Mouse (Mus musculus): Measurements from ENCODE around the gene Otop2.
A peak's percentile ranks its signal among the peaks of the same experiment; 100 is the strongest.

Otop2 gene

GRCm38 (mm10) chr11:115297214-115297826, 9.6 kb upstream of the Otop2 start, which contains the start of gene Fads6:
Gene Fads6, minus strand, starts transcription at chr11:115297663.
- peak; percentile 65 to 66 for DNase-seq (ENCODE audit: low read depth in 2 of 2, low spot score in 2 of 2)

- DNase-seq (ENCODE audit: low read depth in 2 of 2, low spot score in 2 of 2), result no peak
Measured at GRCm38 (mm10) chr11:115298160-115298559, 8.8 kb upstream of the Otop2 start.

DNA sequence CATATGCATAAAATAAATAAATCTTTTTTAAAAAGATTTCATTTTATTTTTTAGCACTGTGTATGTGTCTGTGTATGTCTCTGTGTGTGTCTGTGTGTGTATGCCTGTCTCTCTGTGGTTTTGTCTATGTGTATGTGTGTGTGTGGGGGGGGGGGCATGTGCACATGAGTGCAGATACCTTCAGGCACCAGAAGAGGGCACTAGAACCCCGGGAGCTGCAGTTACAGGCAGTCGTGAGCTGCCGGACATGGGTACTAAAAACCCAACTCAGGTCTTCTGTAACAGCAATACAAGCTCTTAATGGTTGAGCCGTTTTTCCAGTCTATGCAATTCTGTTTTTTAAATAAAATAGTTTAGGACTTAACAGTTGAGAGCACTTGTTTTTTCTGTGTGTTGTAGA, 6.2 kb upstream of the Otop2 start:
- no peak for DNase-seq (ENCODE audit: low read depth in 2 of 2, low spot score in 2 of 2)

DNA sequence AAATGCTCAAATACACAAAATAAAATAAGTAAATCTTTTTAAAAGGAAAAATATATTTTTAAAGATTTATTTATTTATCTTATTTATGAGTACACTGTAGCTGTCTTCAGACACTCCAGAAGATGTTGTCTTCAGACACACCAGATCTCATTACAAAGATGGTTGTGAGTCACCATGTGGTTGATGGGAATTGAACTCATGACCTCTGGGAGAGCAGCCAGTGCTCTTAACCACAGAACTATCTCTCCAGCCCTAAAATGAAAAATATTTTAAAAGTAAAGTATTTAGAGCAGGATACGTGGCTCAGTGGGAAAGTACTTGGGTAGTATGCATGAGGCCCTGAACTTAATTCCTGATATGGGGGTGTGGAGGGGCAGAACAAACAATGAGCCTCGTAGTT, 5.6 kb upstream of the Otop2 start:
- no peak for DNase-seq (ENCODE audit: low read depth in 2 of 2, low spot score in 2 of 2)

- DNase-seq (ENCODE audit: low read depth in 2 of 2, low spot score in 2 of 2), result no peak
Measured at GRCm38 (mm10) chr11:115303167-115303566, 3.8 kb upstream of the Otop2 start.

- no peak for DNase-seq (ENCODE audit: low read depth in 2 of 2, low spot score in 2 of 2)
Measured at GRCm38 (mm10) chr11:115308781-115309180, 1.8 kb downstream of the Otop2 start.

- DNase-seq (ENCODE audit: low read depth in 2 of 2, low spot score in 2 of 2), result no peak
Measured at GRCm38 (mm10) chr11:115314249-115314648, 7.3 kb downstream of the Otop2 start.

DNA sequence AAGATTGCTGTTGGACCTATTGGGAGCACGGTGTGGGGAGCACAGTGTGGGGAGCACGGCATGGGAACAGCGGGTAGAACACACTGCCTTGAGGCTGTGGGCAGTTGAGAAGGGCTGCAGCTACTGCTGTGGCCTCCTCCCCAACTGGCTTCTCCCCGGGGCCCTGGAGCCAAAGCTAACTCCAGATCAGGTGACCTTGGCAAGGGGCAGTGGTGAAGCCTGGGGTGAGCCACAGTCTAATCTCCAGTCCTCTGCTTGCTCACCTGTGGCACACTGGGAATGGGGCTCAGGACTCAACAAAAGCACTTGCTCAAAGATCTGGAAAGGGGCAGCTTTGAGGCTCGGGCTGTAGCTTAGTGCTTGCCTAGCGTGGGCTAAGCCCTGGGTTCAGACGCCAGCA, 10.2 kb downstream of the Otop2 start:
- DNase-seq (ENCODE audit: low read depth in 2 of 2, low spot score in 2 of 2), result no peak

GRCm38 (mm10) chr11:115318245-115319027, 11.5 kb downstream of the Otop2 start:
- no peak for DNase-seq (ENCODE audit: low read depth in 2 of 2, low spot score in 2 of 2)

- DNase-seq (ENCODE audit: low read depth in 2 of 2, low spot score in 2 of 2), result no peak
Measured at GRCm38 (mm10) chr11:115319704-115320383, 12.9 kb downstream of the Otop2 start.

GRCm38 (mm10) chr11:115321906-115322693, 15.1 kb downstream of the Otop2 start, which contains the start of gene Ush1g:
Gene Ush1g, minus strand, starts transcription at chr11:115322041.
- DNase-seq (ENCODE audit: low read depth in 2 of 2, low spot score in 2 of 2), result peak; percentile 50 to 51

- no peak for DNase-seq (ENCODE audit: low read depth in 2 of 2, low spot score in 2 of 2)
Measured at GRCm38 (mm10) chr11:115323354-115323753, 16.4 kb downstream of the Otop2 start.

DNA sequence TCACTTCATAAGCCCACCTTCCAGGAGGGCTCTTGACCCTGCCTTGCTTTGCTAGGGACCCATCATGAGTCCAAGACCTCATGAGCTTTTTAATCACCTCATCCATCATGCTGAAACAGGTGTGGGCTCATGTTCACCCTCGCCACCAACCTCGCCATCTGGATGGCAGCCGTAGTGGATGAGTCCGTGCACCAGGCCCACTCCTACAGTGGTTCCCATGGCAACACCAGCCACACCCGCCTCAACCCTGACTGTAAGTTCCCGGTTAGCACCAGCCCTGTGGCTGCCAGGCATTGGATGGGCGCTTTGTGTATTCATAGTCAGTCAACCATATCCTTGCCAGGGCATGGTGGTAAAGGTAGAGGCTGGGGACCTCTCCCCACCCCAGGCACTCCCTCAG, 19.8 kb downstream of the Otop2 start:
- no peak for DNase-seq (ENCODE audit: low read depth in 2 of 2, low spot score in 2 of 2)

GRCm38 (mm10) chr11:115329339-115329738, 22.4 kb downstream of the Otop2 start:
- DNase-seq (ENCODE audit: low read depth in 2 of 2, low spot score in 2 of 2), result peak in 1 of 2 experiments; percentile 39

DNA sequence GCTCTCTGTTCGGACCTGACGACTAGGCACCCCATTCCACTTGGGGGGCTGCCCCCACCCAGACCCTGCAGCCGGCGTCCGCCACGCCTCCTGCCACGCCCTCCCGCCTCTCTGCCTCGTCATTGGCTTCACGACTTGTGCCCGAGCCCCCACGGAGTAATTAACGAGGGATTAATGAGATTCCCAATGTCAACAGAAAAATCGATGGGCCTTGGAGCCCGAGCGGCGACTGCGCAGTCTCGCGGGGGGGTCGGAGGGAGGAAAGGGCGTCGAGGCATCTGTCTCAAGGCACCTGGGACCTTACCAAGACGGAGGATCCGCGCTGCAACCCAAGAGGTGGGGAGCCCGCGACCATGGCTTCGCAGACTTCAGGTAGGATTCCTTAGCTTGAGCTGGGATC, 27.6 kb downstream of the Otop2 start, which contains the start of gene Otop3:
Gene Otop3, plus strand, starts transcription at position 201 of the 400 bp plus-strand sequence.
- no peak for DNase-seq (ENCODE audit: low read depth in 2 of 2, low spot score in 2 of 2)

- DNase-seq (ENCODE audit: low read depth in 2 of 2, low spot score in 2 of 2), result no peak
Measured at GRCm38 (mm10) chr11:115335223-115335622, 28.3 kb downstream of the Otop2 start.

GRCm38 (mm10) chr11:115336115-115336514, 29.2 kb downstream of the Otop2 start:
- DNase-seq (ENCODE audit: low read depth in 2 of 2, low spot score in 2 of 2), result no peak

GRCm38 (mm10) chr11:115337350-115337749, 30.4 kb downstream of the Otop2 start:
- no peak for DNase-seq (ENCODE audit: low read depth in 2 of 2, low spot score in 2 of 2)

GRCm38 (mm10) chr11:115337826-115338225, 30.9 kb downstream of the Otop2 start:
- no peak for DNase-seq (ENCODE audit: low read depth in 2 of 2, low spot score in 2 of 2)

- no peak for DNase-seq (ENCODE audit: low read depth in 2 of 2, low spot score in 2 of 2)
Measured at GRCm38 (mm10) chr11:115341246-115341645, 34.3 kb downstream of the Otop2 start.

DNA sequence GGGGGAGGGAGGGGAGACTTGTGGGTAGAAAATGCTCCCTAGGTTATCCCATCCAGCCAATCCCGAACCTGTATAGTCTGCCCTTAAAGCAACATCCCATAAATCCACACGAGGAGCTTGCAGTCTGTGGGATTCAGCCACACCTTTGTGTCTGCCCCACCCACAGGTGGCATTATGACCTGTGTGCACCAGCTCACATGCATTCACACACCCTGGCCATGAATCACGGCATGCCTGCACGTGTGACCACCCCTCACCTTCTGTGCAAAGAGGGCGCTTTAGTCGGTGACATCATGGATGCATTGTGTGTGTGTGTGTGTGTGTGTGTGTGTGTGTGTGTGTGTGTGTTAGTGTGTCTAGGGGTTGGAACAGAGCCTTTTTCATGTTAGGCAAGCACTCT, 34.9 kb downstream of the Otop2 start:
- DNase-seq (ENCODE audit: low read depth in 2 of 2, low spot score in 2 of 2), result no peak

Data from CD8-positive naive resting alpha-beta T cell, adult 2 months (primary cell).